Mouse (Mus musculus): ENCODE measurements at regions not wholly inside any gene's neighbourhood (a gene's known extent, or its start where the extent isn't known, plus 50 kb on each side); places are given as distances from the start of the nearest gene placed in this dataset.
"Not testable (repeated sequence)": the region's sequence is repeated elsewhere in the genome, so short reads cannot be mapped to it uniquely, and the experiment has no call there.

- Histone ChIP-seq H3K27ac (ENCODE audit: insufficient read depth, low read length) (no peak overlapping the region), H3K4me1 (ENCODE audit: control insufficient read depth, insufficient read depth, low read length) (no peaks in the 10 kb centered on the region), H3K4me3 (ENCODE audit: insufficient read depth, low read length) (no peak overlapping the region)
- no peak for TF ChIP-seq POLR2A (IDR thresholded peaks at IDR 0.05; ENCODE audit: low read depth, low read length)
These were observed 193.3 kb downstream of the Serpinb8 start for GRCm38 (mm10) chr1:107783079-107783478.

- H3K4me1 ChIP-seq (ENCODE audit: control insufficient read depth, insufficient read depth, low read length) = no peaks in the 10 kb centered on the region
- H3K27ac ChIP-seq (ENCODE audit: insufficient read depth, low read length) = peak overlapping the region; percentile 71
- TF ChIP-seq CTCF (IDR thresholded peaks at IDR 0.05; ENCODE audit: borderline replicate concordance, insufficient read depth, low read length) (no peak), POLR2A (IDR thresholded peaks at IDR 0.05; ENCODE audit: low read depth, low read length) (no peak)
- H3K4me3 ChIP-seq (ENCODE audit: insufficient read depth, low read length) = no peak overlapping the region
These were observed 216.0 kb downstream of the Serpinb8 start for GRCm38 (mm10) chr1:107805823-107806222.

GRCm38 (mm10) chr1:107807367-107807766, 217.6 kb downstream of the Serpinb8 start:
- not testable (repeated sequence) for H3K27ac ChIP-seq (ENCODE audit: insufficient read depth, low read length); H3K4me3 ChIP-seq (ENCODE audit: insufficient read depth, low read length); H3K4me1 ChIP-seq (ENCODE audit: control insufficient read depth, insufficient read depth, low read length)

GRCm38 (mm10) chr1:107811136-107811535, 221.3 kb downstream of the Serpinb8 start:
- Histone ChIP-seq H3K4me1 (ENCODE audit: control insufficient read depth, insufficient read depth, low read length) (no peaks in the 10 kb centered on the region), H3K27ac (ENCODE audit: insufficient read depth, low read length) (peak overlapping the region; percentile 51), H3K4me3 (ENCODE audit: insufficient read depth, low read length) (no peak overlapping the region)
- TF ChIP-seq POLR2A (IDR thresholded peaks at IDR 0.05; ENCODE audit: low read depth, low read length) (no peak), CTCF (IDR thresholded peaks at IDR 0.05; ENCODE audit: borderline replicate concordance, insufficient read depth, low read length) (no peak)

- H3K4me3 ChIP-seq (ENCODE audit: insufficient read depth, low read length) = no peak overlapping the region
- H3K27ac ChIP-seq (ENCODE audit: insufficient read depth, low read length) = no peak overlapping the region
- TF ChIP-seq POLR2A (IDR thresholded peaks at IDR 0.05; ENCODE audit: low read depth, low read length) = no peak
- no peak for TF ChIP-seq CTCF (IDR thresholded peaks at IDR 0.05; ENCODE audit: borderline replicate concordance, insufficient read depth, low read length)
- no peaks in the 10 kb centered on the region for H3K4me1 ChIP-seq (ENCODE audit: control insufficient read depth, insufficient read depth, low read length)
These were observed 222.1 kb downstream of the Serpinb8 start for GRCm38 (mm10) chr1:107811859-107812258.

GRCm38 (mm10) chr1:107837877-107838276, 248.1 kb downstream of the Serpinb8 start:
- peaks cover 2% of the 10 kb centered on the region; the same call in 1 of the 2 replicates for H3K4me1 ChIP-seq (ENCODE audit: control insufficient read depth, insufficient read depth, low read length)
- no peak for TF ChIP-seq POLR2A (IDR thresholded peaks at IDR 0.05; ENCODE audit: low read depth, low read length)
- H3K4me3 ChIP-seq (ENCODE audit: insufficient read depth, low read length) = no peak overlapping the region
- no peak overlapping the region for H3K27ac ChIP-seq (ENCODE audit: insufficient read depth, low read length)

GRCm38 (mm10) chr1:107852386-107852785, 262.6 kb downstream of the Serpinb8 start:
- Histone ChIP-seq H3K27ac (ENCODE audit: insufficient read depth, low read length) (no peak overlapping the region), H3K4me1 (ENCODE audit: control insufficient read depth, insufficient read depth, low read length) (no peaks in the 10 kb centered on the region), H3K4me3 (ENCODE audit: insufficient read depth, low read length) (no peak overlapping the region)
- TF ChIP-seq CTCF (IDR thresholded peaks at IDR 0.05; ENCODE audit: borderline replicate concordance, insufficient read depth, low read length) = no peak
- TF ChIP-seq POLR2A (IDR thresholded peaks at IDR 0.05; ENCODE audit: low read depth, low read length) = no peak

GRCm38 (mm10) chr1:107853001-107853400, 263.2 kb downstream of the Serpinb8 start:
- Histone ChIP-seq H3K27ac (ENCODE audit: insufficient read depth, low read length) (no peak overlapping the region), H3K4me3 (ENCODE audit: insufficient read depth, low read length) (no peak overlapping the region), H3K4me1 (ENCODE audit: control insufficient read depth, insufficient read depth, low read length) (no peaks in the 10 kb centered on the region)
- TF ChIP-seq CTCF (IDR thresholded peaks at IDR 0.05; ENCODE audit: borderline replicate concordance, insufficient read depth, low read length) (no peak), POLR2A (IDR thresholded peaks at IDR 0.05; ENCODE audit: low read depth, low read length) (no peak)

GRCm38 (mm10) chr1:107897743-107898437, 308.1 kb downstream of the Serpinb8 start:
- H3K4me3 ChIP-seq (ENCODE audit: insufficient read depth, low read length) = no peak overlapping the region
- no peaks in the 10 kb centered on the region for H3K4me1 ChIP-seq (ENCODE audit: control insufficient read depth, insufficient read depth, low read length)
- no peak for TF ChIP-seq POLR2A (IDR thresholded peaks at IDR 0.05; ENCODE audit: low read depth, low read length)
- TF ChIP-seq CTCF (IDR thresholded peaks at IDR 0.05; ENCODE audit: borderline replicate concordance, insufficient read depth, low read length) = no peak
- no peak overlapping the region for H3K27ac ChIP-seq (ENCODE audit: insufficient read depth, low read length)

GRCm38 (mm10) chr1:107899261-107899660, 309.5 kb downstream of the Serpinb8 start:
- Histone ChIP-seq H3K27ac (ENCODE audit: insufficient read depth, low read length) (no peak overlapping the region), H3K4me1 (ENCODE audit: control insufficient read depth, insufficient read depth, low read length) (no peaks in the 10 kb centered on the region), H3K4me3 (ENCODE audit: insufficient read depth, low read length) (no peak overlapping the region)
- TF ChIP-seq POLR2A (IDR thresholded peaks at IDR 0.05; ENCODE audit: low read depth, low read length) (no peak), CTCF (IDR thresholded peaks at IDR 0.05; ENCODE audit: borderline replicate concordance, insufficient read depth, low read length) (no peak)

- H3K4me3 ChIP-seq (ENCODE audit: insufficient read depth, low read length) = no peak overlapping the region
- TF ChIP-seq POLR2A (IDR thresholded peaks at IDR 0.05; ENCODE audit: low read depth, low read length) (no peak), CTCF (IDR thresholded peaks at IDR 0.05; ENCODE audit: borderline replicate concordance, insufficient read depth, low read length) (no peak)
- no peaks in the 10 kb centered on the region for H3K4me1 ChIP-seq (ENCODE audit: control insufficient read depth, insufficient read depth, low read length)
- no peak overlapping the region for H3K27ac ChIP-seq (ENCODE audit: insufficient read depth, low read length)
These were observed 310.6 kb downstream of the Serpinb8 start for GRCm38 (mm10) chr1:107900449-107900848.
